Mouse (Mus musculus) cerebellum, adult 9-11 months (tissue): ENCODE data around the gene Mpg.
"Not testable (repeated sequence)": the region's sequence is repeated elsewhere in the genome, so short reads cannot be mapped to it uniquely, and the experiment has no call there.

Source experiments
- DNase-seq: peaks from one replicate; pipeline ENCODE4 v3.0.0; 2022

Mpg gene

DNA sequence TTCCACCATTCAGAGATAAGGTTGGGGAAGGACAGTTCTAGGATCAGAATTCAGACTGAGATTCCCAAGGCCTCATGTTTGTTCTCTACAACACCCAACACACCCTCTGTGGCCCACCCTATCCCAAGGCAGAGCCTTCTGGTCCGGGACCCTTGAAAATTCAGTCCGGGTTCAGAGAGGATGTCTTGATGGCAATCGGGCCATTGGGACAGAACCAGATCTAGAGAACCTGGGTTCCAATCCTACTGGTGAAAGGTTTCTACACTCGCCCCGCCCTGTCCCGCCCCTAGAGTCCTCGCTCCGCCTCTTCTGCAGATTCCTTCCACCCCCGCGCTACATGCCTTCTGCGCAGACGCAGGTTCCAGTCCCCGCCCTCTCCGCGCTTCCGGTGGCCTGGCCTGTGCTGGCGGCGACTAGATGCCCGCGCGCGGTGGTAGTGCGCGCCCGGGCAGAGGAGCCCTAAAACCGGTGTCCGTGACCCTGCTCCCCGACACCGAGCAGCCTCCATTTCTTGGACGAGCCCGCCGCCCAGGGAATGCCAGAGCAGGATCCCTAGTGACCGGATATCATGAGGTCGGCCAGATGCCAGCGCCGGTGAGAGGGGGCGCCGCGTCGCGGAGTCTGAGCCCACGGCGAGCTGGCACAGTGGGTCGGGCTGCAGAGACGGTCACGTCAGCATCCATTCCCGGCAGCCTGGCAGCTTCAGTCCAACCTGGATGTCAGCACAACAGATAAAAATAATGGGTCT lies at the start of gene Mpg:
Gene Mpg (plus strand): TSS at position 382 of the 748 bp plus-strand sequence.
- DNase-seq: peak; percentile 92

DNA sequence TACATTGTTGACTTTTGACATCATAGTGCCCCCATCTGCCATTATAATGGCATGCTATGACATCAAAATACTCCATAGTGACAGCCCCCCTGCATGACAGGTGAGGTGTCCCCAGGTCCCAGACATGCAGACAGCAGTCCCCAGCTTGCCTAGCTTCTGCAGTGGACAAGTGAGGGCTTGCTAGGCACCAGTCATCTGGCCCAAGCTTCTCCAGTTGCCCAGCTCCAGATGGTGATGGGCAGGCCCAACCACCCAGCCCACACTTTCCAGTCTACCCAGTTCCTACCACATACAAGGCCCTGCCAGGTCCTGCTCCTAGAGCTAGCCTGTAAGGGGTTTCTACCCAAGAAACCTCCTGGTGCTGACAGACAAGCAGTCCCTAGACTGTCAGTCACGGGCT lies 47.8 kb upstream of the Mpg start:
- DNase-seq: no peak

DNA sequence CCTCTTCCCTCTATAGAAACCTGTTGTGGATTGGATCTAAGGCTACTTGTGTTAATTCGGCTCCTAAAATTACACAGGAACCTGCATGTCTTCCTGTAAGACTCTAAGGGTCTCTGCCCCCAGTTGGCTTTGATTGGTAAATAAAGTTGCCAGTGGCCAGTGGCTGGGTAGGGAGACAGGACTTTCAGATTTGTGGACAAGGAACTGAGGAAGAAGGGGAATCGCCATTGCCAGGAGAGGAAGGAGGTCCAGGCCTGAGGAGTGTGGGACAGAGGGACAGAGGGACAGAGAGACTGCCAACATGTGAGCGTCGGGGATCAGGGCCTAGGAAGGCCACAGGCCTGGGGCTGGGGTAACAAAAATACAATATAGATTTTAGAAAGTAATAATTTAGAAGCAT lies 45.1 kb upstream of the Mpg start:
- no peak for DNase-seq

DNA sequence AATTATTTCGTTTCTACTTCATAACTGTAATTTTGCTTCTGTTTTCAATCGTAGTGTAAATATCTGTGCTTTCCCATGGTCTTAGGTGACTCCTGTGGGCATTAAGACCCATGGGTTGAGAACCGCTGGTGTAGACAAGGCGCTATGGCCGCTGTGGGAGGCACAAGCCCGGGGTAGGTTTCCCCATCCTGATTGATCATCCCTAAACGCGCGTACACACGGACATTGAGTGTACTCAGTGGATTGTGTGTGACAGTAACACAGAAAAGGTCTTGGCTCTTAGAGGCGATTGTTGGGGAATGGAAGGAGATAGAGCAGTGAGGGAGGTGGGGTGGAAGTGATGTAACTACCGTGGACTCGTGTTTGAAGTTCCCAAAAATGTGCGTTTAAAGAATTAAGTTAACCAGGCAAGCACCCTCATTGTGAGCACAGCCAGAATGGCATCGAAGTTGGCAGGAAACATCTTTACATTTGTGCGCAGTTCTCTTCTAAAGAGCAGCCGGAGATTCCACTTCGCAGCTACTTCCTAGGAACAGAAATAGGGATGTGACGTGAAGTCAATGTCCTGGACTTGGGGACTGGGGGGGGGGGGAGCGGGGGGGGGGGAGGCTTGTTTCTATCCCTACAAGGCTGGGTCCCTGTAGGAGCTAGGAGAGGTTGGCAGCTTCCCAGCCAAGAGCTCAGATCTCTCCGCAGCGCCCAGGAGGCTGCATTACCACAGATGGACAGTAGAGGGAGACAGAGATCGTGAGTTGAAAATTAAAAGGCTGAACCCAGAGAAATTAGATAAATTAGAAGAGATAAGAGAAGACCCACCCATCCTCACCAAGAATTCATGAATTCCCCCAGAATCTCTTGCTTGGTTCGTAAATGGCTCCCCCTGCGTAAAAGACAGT lies 44.1 kb upstream of the Mpg start:
- peak; percentile 81 for DNase-seq

DNA sequence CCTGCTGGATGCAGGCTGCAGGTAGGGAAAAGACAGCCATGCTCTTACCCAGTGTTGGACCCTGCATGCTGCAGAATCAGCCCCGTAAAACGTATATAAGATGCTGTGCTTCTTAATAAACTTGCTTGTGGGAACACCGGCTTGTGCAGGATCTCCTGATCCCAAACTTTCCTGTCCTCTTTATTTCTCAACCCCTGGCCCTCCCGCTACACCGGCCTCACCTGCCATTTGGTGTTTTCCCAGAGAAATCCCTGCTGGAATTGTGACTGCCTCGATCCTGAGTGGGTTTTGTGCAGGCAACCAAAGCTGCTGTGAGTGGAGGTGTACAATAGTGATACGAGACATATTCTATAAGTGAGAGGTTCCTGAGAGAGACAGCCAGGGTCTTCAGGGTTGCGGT lies 41.8 kb upstream of the Mpg start:
- DNase-seq: no peak

DNA sequence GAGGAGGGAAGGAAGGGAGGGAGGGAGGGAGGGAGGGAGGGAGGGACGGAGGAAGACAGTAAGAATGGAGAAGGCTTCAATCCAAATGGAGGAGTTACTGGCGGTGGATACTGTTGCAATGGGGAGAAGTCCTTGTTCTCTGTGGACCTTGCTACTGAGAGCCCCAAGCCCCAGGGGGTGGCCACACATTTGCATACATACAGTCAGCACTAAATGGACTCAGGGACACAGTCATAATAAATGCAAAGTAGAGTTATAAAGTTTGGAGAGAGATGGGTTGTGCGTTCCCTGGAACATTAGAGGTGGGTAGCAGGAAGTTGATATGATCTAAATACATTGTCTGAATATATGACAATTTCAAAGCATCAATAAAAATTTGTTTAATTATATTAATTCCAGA lies 40.3 kb upstream of the Mpg start:
- DNase-seq: no peak

DNA sequence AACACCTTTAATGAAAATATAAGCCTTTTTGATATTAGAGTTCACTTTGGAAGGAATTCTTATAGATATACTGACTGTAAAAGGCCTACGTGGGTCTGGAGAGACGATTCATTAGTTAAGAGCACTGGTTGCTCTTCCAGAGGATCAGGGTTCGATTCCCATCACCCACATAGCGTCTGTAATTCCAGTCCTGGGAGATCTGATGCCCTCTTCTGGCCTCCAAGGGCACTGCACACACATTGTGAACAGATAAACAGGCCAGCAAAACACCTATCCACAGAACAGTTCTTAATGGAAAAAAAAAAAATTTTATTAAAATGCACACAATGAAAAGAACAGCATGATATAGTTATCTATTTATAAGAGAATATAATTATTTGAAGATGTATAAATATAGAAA lies 39.0 kb upstream of the Mpg start:
- DNase-seq: no peak

DNA sequence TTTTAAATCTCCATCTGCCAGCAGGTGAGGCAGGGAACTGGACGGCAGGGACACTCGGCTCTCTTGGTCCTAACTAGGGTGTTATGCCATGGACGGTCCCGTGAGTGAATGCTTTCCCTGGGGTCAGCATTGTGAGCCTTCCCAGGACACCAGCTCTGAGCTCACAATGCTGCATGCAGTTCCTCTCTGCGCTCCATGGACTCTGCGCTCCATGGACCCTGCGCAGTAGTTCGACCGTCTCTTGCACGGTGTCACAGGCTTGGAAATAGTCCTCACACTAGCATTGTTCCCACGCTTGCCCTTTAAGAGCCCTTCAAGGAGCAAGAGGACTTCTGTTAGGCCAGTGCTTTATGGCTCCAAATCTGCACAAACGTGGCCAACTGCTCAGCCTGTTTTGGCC lies 37.4 kb upstream of the Mpg start:
- DNase-seq: no peak

DNA sequence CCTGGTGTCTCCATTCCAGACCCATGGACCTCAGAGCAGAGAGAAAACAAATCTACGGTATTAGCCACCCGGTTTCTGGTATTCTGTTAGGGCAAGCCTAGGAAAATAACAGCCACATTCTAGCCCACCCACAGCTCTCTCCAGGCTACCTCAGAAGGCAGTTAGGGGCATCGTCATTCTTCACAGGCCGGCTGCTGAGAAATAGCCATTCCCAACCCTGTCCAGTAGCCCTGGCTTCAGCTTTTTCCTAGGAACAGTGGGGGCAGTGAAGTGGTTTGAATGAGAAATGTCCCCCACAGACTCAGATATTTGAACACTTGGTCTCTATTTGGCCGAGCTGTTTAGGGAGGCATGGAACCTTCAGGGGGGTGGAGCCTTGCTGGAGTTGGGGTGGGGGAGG lies 36.9 kb upstream of the Mpg start:
- DNase-seq: no peak

DNA sequence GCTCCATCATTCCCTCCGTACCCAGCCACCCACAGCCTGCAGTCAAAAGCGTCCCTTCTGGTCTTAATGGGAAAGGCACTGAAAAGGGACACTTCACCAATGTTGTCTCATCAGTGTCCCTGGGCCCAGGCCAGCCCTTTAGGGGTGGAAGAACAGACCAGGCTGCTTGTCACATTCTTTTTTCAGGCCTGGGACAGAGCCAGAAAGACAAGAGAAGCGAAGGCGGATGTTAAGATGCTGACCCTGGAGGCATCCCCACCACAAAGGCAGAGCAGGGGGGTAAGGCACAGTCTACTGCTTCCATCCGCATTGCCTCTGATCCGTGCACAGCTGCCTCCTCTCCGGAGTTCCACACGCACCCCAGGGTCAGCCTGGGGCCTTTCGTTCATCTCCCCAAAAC lies 36.2 kb upstream of the Mpg start:
- no peak for DNase-seq

DNA sequence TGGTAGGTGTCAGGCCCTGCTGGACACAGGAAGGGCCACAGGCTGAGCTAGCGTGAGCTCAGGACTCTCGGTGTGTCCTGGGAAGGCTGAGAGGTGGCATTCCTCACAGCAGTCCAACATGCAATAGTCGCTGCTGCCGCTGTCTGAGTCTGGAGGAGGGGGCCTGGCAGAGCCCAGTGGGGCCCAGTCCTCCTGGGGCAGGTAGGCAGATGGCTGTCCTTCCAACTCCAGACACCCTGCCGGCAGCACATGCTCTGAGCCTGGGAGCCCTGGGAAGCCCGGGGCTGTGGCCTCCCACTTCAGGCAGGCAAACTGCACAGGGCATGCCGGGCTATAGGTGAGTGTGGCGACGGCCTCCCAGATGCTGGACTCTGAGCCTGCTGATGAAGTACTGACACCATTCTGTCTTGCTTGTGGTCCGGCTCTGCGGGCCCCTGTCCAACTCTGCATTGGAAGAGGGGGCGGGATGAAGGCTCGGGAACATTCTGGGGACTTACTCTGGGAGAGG lies 35.6 kb upstream of the Mpg start:
- DNase-seq: peak; percentile 19

DNA sequence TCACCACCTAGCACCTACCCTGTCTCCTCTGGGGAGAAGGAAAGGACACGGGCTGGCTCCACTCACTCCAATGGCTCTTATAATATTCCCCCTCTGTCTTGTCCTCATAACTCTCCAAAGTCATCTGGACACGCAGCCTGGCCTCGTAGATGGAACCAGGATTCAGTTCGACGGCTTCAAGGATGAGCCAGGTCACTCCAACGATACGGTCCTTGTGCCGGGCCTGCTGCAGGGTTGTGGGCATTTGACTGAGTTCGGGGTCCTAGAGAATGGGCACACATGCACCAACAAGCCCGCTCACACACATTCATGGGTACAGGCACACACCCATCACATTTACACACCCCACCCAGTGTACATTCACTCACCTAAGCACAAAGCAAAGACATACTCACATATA lies 33.1 kb upstream of the Mpg start:
- no peak for DNase-seq

DNA sequence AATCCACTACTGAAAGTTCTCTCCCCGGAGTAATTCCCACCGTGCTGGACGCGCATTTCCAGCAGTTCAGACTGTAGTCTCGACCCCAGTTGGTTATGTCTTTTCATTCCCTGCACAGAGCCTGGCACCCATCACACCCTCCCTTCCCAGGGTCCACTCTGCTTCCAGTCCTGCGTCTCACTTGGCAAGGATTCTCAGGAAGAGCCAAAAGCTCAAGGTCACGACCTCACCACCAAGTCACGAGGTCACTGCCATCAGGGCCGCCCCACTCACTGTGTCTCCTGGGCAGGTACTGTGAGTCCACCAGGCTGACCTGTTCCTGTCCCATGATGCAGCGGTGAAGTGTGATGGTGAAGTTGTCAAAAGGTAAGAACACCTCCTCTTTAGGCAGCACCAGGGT lies 32.2 kb upstream of the Mpg start:
- DNase-seq: no peak

DNA sequence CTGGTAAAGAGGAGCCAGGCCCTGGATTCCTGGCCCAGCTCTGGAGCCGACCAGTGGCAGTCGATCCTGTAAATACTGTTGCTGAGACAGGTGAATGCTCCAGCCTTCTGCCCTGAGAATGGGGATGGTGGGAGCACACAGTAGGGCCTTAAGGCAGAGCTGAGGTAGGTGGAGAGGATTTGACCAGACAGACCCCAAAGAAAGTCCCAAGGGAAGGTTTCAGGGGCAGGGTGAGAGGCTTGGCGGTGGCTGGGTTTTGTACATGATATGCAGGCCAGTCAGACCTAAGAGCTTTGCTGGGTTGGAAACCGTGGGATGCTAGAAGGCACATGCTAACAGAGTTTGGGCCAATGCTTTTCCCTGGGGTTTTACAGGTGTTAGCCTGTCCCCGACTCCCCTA lies 31.7 kb upstream of the Mpg start:
- no peak for DNase-seq

DNA sequence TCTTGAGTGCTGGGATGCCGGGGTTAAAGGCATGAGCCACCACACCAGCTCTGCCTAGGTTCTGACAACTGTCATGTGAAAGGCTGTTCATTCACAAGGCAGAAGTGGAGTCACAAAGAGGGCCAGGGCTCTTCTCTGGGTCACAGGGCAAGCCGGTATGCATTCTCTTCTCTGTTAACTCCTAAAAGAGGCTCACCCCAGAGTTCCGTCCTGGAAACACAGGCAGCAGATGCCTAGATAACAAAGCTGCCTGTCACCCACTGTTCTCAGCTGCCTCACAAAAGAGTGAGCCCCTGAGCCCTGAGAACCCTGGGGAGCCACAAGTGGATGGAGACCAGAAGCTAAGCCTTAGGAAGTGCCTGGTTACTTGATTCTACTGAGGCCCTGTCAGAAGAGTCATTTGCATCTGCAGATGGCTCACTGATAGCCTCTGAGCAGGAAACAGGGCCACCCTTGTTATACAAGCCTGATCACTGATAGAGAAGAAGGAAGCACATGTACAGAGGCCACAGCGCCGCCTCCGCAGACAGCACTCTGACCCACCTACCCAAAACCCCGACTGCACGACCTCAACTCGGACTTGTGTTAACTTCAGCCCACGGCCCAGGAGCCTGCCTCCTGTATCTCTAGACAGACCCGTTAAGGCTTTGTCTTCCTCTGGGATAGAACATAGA lies 30.3 kb upstream of the Mpg start:
- DNase-seq: no peak

DNA sequence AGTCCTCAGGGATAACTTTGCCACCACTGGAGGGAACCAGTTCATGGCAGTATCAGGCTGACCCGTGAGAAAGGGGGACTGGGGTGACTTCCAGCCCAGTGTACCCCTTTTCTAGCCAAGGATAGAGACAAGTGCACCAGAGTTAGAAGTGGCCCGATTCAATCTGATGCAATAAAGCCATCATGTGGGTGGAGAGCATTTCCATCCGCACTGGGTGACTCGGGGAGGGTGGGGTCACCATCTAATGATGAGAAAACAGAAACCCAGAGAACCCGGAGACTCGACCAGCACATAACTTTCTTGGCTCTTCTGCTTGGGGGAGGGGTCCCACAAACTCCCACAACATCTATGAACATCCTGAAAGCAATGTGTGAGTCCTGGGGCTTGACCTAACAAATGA lies 29.6 kb upstream of the Mpg start:
- no peak for DNase-seq

DNA sequence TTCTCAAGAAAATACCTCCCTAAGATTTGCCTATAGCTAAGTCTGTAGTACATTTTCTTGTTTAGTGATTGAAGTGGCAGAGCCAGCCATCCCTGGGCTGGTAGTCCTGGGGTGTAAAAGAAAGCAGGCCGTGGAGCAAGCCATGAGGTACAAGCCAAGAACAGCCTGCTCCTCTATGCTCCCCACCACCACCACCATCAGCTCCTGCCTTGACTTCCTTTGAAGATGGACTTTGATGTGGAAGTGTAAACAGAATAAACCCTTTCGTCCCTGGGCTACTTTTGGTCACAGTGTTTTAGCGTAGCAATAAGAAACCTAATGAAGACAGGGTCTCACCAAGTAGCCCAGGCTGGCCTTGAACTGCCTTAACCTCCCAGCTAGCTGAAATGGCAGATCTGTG lies 28.5 kb upstream of the Mpg start:
- no peak for DNase-seq

DNA sequence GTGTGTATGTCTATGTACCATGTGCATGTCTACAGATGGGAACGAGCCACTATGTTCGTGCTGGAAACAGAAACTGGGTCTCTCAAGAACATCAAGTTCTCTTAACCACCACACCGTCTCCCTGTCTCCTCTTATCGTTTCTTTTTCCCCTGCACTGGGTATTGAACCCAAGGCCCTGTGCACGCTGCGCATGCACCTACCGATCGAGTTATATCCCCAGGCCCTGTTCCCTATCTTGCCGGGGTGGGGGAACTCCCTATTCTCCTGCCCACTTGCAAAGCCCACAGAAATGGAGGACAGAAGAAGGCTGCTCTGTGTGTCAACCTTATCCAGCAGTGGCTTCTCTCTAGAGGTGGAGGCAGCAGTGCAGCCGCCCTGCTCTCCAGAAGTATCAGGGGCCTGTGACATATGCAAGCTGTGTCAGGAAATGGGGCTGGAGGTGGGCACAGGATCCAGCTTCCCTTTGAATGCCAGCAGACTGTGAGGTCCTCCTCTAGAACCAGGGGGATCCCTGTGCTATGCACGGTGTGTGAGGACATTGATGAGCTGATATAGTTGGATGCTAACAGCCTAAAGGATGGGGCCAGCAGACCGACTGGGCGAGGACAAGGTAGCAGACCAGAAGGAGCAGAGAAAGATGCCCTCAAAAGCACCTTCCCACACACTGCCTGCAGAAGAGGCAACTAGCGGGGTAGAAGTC lies 27.9 kb upstream of the Mpg start:
- DNase-seq: no peak

DNA sequence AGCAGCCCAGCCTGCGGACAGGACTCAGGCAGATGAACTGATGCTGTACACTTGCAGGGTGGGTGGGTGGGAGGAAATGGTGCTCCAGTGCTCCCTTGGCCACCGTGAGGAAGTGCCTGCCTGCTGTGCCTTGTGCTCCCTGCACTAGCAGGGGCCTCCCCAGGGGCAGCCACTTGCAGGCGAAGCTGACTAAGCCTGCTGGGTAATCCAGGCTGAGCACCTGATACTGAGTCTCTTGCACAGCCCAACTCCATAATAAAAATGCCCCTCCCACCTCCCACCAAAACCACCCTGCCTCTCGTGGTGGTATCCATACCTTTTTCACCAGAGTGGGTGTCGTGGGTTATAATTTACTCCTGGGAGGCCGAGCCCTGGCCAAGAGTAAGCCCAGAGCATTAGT lies 27.1 kb upstream of the Mpg start:
- no peak for DNase-seq

DNA sequence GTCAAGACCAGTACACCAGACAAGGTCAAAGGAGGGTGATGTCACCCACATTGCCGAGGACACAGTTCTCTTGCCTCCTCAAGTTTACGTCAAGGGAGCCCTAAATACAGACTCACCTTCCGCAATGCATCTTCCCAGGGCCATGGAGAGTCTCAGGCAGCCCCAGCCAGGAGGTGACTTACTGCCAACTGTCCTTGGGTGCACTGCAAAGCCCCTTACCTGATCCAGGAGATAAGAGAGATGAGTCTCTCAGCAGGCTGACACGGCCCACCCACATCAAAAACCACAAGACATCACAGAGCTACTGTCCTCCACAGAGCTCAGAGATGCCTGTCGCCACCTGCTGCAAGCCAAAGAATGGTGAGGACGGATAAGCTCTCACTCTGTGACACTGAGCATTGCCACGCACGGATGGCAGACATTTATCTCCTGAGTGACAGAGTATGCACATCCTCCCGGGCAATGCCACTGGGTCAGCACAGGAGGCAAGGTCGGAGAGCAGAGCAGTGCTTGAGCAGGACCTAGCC lies 26.2 kb upstream of the Mpg start, which contains the start of gene Il9r:
Gene Il9r (minus strand): TSS at position 205 of the 527 bp plus-strand sequence.
- DNase-seq: no peak

DNA sequence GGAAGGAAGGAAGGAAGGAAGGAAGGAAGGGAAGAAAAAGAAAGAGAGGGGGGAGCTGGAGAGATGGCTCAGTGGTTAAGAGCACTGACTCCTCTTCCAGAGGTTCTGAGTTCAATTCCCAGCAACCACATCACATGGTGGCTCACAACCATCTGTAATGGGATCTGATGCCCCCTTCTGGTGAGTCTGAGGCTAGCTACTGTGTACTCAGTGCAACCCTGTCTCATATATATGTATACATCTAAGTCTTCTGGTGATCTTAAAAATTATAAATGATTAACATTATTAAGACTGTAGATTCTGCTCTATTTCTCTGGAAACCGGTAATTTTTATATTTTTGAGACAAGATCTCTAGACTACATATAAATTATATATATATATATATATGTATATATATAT lies 25.3 kb upstream of the Mpg start:
- DNase-seq: not testable (repeated sequence)

DNA sequence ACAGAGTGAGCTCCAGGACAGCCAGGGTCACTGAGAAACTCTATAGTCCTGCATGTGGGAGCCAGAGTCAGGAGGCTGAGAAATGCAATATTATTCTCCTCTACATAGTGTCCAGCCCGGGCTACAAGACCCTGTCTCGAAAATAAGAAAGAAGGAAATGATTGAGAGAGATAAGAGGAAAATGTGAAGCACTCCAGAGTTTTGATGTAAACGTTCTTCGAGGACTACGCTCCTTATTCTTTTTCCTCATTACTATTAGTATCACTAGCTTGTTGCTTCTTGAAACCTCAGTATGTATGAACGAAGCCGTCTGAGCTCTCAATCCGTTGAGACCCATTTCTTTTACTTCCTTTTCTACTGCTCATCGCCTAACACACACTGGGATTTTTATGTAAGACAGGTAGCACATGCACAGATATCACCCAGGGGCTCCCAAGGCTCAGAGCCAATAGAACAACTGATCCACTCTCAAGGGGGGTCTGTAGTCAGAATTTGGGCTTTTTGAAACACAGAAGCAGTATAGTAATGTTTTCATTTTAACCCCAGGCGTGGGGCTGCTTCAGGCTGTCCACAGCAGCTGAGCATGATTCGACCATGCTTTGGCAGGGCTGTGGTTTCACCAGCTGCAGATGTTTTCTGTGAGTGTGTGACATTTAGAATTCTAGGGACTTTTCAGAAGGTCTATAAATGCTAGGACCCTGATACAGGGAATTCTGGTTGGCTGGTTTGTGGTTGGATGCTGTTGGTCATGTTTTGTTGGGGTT lies 24.2 kb upstream of the Mpg start:
- DNase-seq: no peak
